Mouse (Mus musculus) embryonic facial prominence, embryonic 14.5 days (tissue): ENCODE data around the gene Dgat2. TPM values are rescaled to one million over a fixed set of nuclear protein-coding genes. Genes with fewer than 3 reads are reported as not detected.

Experiments used
- ATAC-seq: fragments of 200-750 bp; cut with Nextera tagmentation; 2 replicates; pipeline ENCODE4 v1.8.0; 2017; ENCODE audit warnings: low read depth, moderate number of reproducible peaks, moderate TSS enrichment
- DNase-seq: peaks from one replicate; pipeline ENCODE4 v3.0.0-alpha.2; 2015; ENCODE audit warnings: low spot score
- H3K27ac ChIP-seq: fragments of 300-500 bp; sonication (generic); replicated peaks from 2 replicates; pipeline ENCODE4 v1.5.1; 2014; ENCODE audit warnings: low read depth, mild to moderate bottlenecking, low read length, moderate library complexity
- H3K27me3 ChIP-seq: fragments of 300-500 bp; sonication (generic); replicated peaks from 2 replicates; pipeline ENCODE4 v1.6.1; 2014; ENCODE audit warnings: low read length; ENCODE audit not compliant: control insufficient read depth, insufficient read depth
- H3K36me3 ChIP-seq: fragments of 300-500 bp; sonication (generic); 2 replicates; pipeline ENCODE4 v1.6.1; 2014; ENCODE audit warnings: low read length, mixed read lengths; ENCODE audit not compliant: control insufficient read depth, insufficient read depth
- H3K4me1 ChIP-seq: fragments of 300-500 bp; sonication (generic); 2 replicates; pipeline ENCODE4 v1.6.1; 2014; ENCODE audit warnings: antibody characterized with exemption, low read length; ENCODE audit not compliant: control insufficient read depth, insufficient read depth
- H3K4me2 ChIP-seq: fragments of 300-500 bp; sonication (generic); 2 replicates; pipeline ENCODE4 v1.6.1; 2014; ENCODE audit warnings: low read depth, mild to moderate bottlenecking, low read length, moderate library complexity, mixed read lengths
- H3K4me3 ChIP-seq: fragments of 300-500 bp; sonication (generic); 2 replicates; pipeline ENCODE4 v1.5.1; 2014; ENCODE audit warnings: low read depth, mild to moderate bottlenecking, low read length
- H3K9ac ChIP-seq: fragments of 300-500 bp; sonication (generic); 2 replicates; pipeline ENCODE4 v1.6.1; 2014; ENCODE audit warnings: low read depth, mild to moderate bottlenecking, low read length, moderate library complexity, mixed read lengths
- H3K9me3 ChIP-seq: fragments of 300-500 bp; sonication (generic); 2 replicates; pipeline ENCODE4 v1.6.1; 2016; ENCODE audit warnings: low read length; ENCODE audit not compliant: control insufficient read depth
- WGBS: fragments of 180-500 bp; shearing (Covaris S2); extraction: QIAGEN DNeasy Blood & Tissue Kit; methylation state at CpG from one replicate; pipeline ENCODE4 v1.1.7; 2014; 5-methylcytosine and 5-hydroxymethylcytosine counted together
- polyA plus RNA-seq: library from polyadenylated mRNA; unstranded; fragments of >200 nt; fragmentation: Nextera tagmentation; extraction: Ambion mirVana; gene quantifications from 2 replicates; pipeline ENCODE4 v1.2.1, GENCODE M21; 2014

Dgat2 gene
- polyA plus RNA-seq: 33.4 and 38.6 TPM in 2 replicates

DNA sequence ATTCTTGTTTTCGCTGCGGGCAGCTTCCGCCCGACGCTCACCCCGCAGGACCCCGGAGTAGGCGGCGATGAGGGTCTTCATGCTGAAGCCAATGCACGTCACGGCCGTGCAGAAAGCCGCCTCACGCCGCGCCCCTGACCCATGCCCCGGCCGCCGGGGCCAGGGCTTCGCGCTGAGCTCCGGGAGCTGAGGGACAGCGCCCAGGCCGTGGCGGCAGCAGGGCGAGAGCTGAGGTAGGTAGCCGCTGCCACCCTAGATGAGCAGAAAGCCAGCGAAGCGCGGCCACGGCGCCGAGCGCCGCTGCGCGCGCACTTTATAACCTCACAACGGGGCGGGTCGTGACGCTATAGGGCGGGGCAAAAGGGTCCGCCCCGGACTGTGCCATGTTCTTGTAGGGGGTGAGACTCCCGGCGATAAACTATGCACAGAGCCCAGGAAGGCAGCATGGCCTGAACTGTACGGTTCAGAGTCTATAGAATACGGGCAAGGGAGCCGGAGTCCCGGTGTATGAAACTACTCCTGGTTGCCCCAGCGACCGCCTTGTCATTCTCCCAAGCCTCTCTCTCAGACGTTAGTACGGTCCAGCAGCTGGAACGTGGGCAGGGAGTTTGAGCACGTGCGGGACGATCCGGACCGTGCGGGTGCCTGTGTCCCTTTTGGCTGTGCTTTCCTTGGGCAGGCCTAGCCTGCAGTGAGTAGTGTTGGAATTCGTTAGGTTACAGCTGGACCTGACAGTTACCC is at the start of gene Dgat2:
Gene Dgat2, minus strand, starts transcription at position 288 of the 741 bp plus-strand sequence.
- Histone ChIP-seq H3K9me3 (no peaks in the 10 kb centered on the region), H3K4me3 (peak within 1 kb of the TSS; percentile 61), H3K9ac (peak within 1 kb of the TSS; percentile 79), H3K27ac (peak within 1 kb of the TSS; percentile 56), H3K27me3 (no peaks in the 10 kb centered on the region), H3K4me1 (peaks cover 4% of the 10 kb centered on the region), H3K36me3 (no peaks in the 10 kb centered on the region), H3K4me2 (peak within 1 kb of the TSS; percentile 93)
- peak; percentile 94 for DNase-seq
- under 1% methylated on average over 56 of the region's 63 CpGs for WGBS
- ATAC-seq: peak; percentile 95

DNA sequence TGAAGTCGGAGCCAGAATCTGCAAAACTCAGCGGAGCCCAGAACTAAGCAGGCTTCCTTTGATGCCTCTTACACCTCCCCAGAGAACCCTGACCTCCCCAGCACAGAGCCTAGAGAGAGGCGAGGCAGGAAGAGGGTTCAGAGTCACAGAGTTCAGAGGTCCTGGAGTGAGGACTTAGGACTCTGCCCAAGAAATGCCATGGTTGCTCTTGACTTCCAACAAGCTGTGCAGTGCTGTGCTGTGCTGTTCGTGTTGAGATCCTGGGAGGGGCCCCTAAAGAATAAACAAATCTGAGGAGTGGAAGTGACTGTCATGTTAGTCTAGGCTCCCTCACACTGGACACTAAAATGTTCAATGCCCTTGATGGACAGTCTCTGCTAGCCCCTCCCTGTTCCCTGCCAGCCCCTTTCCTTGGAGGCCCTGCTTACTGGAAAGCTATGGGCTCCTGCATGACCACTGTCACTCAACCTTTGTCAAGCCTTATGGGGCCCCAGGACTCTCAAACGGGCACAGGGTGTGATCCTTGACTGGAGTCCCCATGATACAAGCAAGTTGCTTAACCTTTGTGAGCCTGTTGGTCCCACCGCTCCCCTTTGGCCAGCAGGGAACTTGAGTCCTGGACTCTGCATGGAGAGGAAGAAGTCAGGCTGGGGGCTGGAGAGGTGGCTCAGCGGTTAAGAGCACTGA is 47.7 kb upstream of the Dgat2 start:
- ATAC-seq: 0 out of 2 replicates have a peak, but pooled peaks have one; percentile 7
- Histone ChIP-seq H3K9me3 (no peaks in the 10 kb centered on the region), H3K9ac (no peak overlapping the region), H3K4me3 (no peak overlapping the region), H3K27ac (no peak overlapping the region), H3K36me3 (no peaks in the 10 kb centered on the region), H3K4me2 (no peak overlapping the region), H3K27me3 (no peaks in the 10 kb centered on the region), H3K4me1 (peaks cover 3% of the 10 kb centered on the region; the same call in 1 of the 2 replicates)
- no peak for DNase-seq
- WGBS: 65% methylated on average over 7 of the region's 7 CpGs

- WGBS: 33% methylated on average over 2 of the region's 2 CpGs
- Histone ChIP-seq H3K27me3 (no peaks in the 10 kb centered on the region), H3K36me3 (no peaks in the 10 kb centered on the region), H3K9me3 (no peaks in the 10 kb centered on the region), H3K4me3 (no peak overlapping the region), H3K4me2 (no peak overlapping the region), H3K9ac (no peak overlapping the region), H3K4me1 (no peaks in the 10 kb centered on the region), H3K27ac (no peak overlapping the region)
- ATAC-seq: no peak
- DNase-seq: peak; percentile 40
Measured at GRCm38 (mm10) chr7:99229411-99229810, 46.9 kb upstream of the Dgat2 start.

DNA sequence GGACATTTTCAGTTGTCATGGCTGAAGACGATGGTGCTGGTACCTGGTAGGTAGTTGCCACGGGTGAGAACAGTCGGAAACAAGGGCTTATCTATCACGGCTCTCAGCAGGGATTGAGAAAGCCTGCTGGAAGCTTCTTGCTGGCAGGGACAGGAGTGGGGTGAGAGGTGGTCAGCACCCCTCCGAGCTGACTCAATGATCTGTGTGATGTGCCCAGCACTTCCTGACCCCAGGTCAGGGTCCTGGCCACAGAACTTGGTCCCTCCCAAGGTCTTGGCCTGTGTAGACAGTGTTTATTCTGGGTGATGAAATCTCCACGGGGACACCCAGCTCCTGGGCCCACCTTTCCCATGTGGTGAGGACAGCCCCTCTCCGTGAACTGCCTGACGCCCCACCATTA is 46.3 kb upstream of the Dgat2 start:
- Histone ChIP-seq H3K4me3 (no peak overlapping the region), H3K36me3 (no peaks in the 10 kb centered on the region), H3K9me3 (no peaks in the 10 kb centered on the region), H3K4me1 (no peaks in the 10 kb centered on the region), H3K9ac (no peak overlapping the region), H3K4me2 (no peak overlapping the region), H3K27ac (no peak overlapping the region), H3K27me3 (no peaks in the 10 kb centered on the region)
- 76% methylated on average over 8 of the region's 8 CpGs for WGBS
- no peak for ATAC-seq
- no peak for DNase-seq

- no peak overlapping the region for H3K4me2 ChIP-seq
- H3K9ac ChIP-seq: no peak overlapping the region
- no peaks in the 10 kb centered on the region for H3K4me1 ChIP-seq
- no peaks in the 10 kb centered on the region for H3K36me3 ChIP-seq
- no peak overlapping the region for H3K27ac ChIP-seq
- no peaks in the 10 kb centered on the region for H3K9me3 ChIP-seq
- no peak for DNase-seq
- no peak for ATAC-seq
- no peak overlapping the region for H3K4me3 ChIP-seq
- H3K27me3 ChIP-seq: no peaks in the 10 kb centered on the region
- WGBS: 93% methylated on average over 4 of the region's 4 CpGs
Measured at GRCm38 (mm10) chr7:99227267-99227666, 44.7 kb upstream of the Dgat2 start.

DNA sequence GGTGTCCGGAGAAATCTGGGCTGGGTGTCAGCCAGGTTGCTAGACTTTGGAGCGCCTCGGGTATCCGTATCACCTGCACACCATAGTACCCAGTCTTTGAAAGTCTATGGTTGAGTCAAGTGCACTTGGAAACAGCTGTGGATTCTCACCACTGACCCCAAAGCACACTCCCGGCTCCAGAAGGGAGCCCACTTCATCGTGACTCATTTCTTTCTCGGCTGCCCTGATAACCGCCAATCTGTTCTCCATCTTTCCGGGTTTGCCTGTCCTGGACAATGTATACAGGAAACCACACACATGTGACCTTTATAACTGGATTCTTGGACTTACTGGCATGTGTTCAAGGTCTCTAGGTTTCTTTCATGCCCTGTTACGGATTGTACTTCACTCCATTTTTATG is 44.1 kb upstream of the Dgat2 start:
- Histone ChIP-seq H3K4me3 (no peak overlapping the region), H3K9me3 (no peaks in the 10 kb centered on the region), H3K9ac (no peak overlapping the region), H3K4me2 (no peak overlapping the region), H3K36me3 (no peaks in the 10 kb centered on the region), H3K4me1 (no peaks in the 10 kb centered on the region), H3K27ac (no peak overlapping the region), H3K27me3 (no peaks in the 10 kb centered on the region)
- no peak for ATAC-seq
- DNase-seq: no peak
- 82% methylated on average over 10 of the region's 10 CpGs for WGBS

DNA sequence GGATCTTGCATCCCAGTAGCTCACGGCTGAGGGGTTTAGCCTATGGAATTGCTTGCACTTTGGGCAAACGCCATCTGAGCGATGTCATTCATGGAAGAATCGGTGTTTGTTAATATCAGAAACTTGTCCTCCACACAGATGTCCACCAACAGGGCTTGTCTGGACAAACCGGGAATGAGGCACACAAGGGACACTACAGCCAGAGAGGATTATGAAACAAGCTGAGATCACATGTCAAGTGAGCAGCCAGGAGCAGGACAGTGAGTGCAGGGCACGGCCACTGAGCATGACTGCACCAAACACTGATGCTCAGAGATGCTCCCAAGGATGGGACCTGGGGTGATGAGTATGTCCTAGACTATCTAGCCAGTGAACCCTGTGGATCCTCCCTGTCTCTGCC is 42.9 kb upstream of the Dgat2 start:
- Histone ChIP-seq H3K4me3 (no peak overlapping the region), H3K4me1 (no peaks in the 10 kb centered on the region), H3K9me3 (no peaks in the 10 kb centered on the region), H3K36me3 (no peaks in the 10 kb centered on the region), H3K27ac (no peak overlapping the region), H3K9ac (no peak overlapping the region), H3K4me2 (no peak overlapping the region), H3K27me3 (no peaks in the 10 kb centered on the region)
- WGBS: 71% methylated on average over 6 of the region's 6 CpGs
- ATAC-seq (no peak), DNase-seq (no peak)

GRCm38 (mm10) chr7:99224648-99225190 is 42.2 kb upstream of the Dgat2 start:
- Histone ChIP-seq H3K27ac (no peak overlapping the region), H3K4me2 (no peak overlapping the region), H3K4me1 (no peaks in the 10 kb centered on the region), H3K4me3 (no peak overlapping the region), H3K36me3 (no peaks in the 10 kb centered on the region), H3K9me3 (no peaks in the 10 kb centered on the region), H3K9ac (no peak overlapping the region), H3K27me3 (no peaks in the 10 kb centered on the region)
- ATAC-seq (no peak), DNase-seq (no peak)
- WGBS: 29% methylated on average over 1 of the region's 1 CpGs
